Mouse (Mus musculus) B cell, adult 67 days (primary cell): ENCODE measurements around the gene Arhgap15. TPM values are rescaled to one million over a fixed set of nuclear protein-coding genes. Genes with fewer than 3 reads are reported as not detected.

Experiments
- total RNA-seq, 2 experiments: library from RNA; stranded (reverse); gene quantifications; 4 replicates each; pipeline ENCODE4 v1.2.4; 2023

The Arhgap15 gene
- total RNA-seq, result 100 to 1,000 TPM; 145 to 146 TPM

GRCm38 (mm10) chr2:43748287-43748983 is at the start of gene Arhgap15:
Gene Arhgap15, plus strand, starts transcription at chr2:43748824.

Other genes starting within 250 kb of the Arhgap15 start
- gene Kynu, start 193.5 kb upstream of the Arhgap15 start, total RNA-seq, result 10 to 100 TPM; 34.9 to 48.1 TPM